Mouse (Mus musculus) embryonic facial prominence, embryonic 13.5 days (tissue): ENCODE measurements around the gene Actc1. TPM values are rescaled to one million over a fixed set of nuclear protein-coding genes. Genes with fewer than 3 reads are reported as not detected.

ENCODE experiments used
- ATAC-seq: fragments of 200-750 bp; cut with Nextera tagmentation; 2 replicates; pipeline ENCODE4 v1.8.0; 2017; ENCODE audit warnings: low read depth; ENCODE audit not compliant: insufficient number of reproducible peaks, insufficient read depth, low FRiP score, low TSS enrichment
- H3K27ac ChIP-seq: fragments of 300-500 bp; sonication (generic); 2 replicates; pipeline ENCODE4 v1.5.1; 2015; ENCODE audit warnings: moderate library complexity, mild to moderate bottlenecking, inconsistent platforms
- H3K27me3 ChIP-seq: fragments of 300-500 bp; sonication (generic); 2 replicates; pipeline ENCODE4 v1.6.1; 2015; ENCODE audit warnings: mild to moderate bottlenecking, inconsistent platforms
- H3K36me3 ChIP-seq: fragments of 300-500 bp; sonication (generic); 2 replicates; pipeline ENCODE4 v1.6.1; 2015; ENCODE audit warnings: mild to moderate bottlenecking, inconsistent platforms
- H3K4me1 ChIP-seq: fragments of 300-500 bp; sonication (generic); 2 replicates; pipeline ENCODE4 v1.6.1; 2015; ENCODE audit warnings: inconsistent platforms
- H3K4me2 ChIP-seq: fragments of 300-500 bp; sonication (generic); 2 replicates; pipeline ENCODE4 v1.6.1; 2015; ENCODE audit warnings: moderate library complexity, mild to moderate bottlenecking, inconsistent platforms
- H3K4me3 ChIP-seq: fragments of 300-500 bp; sonication (generic); 2 replicates; pipeline ENCODE4 v1.5.1; 2015; ENCODE audit warnings: mild to moderate bottlenecking, inconsistent platforms
- H3K9ac ChIP-seq: fragments of 300-500 bp; sonication (generic); 2 replicates; pipeline ENCODE4 v1.6.1; 2015; ENCODE audit warnings: mild to moderate bottlenecking, inconsistent platforms
- H3K9me3 ChIP-seq: fragments of 300-500 bp; sonication (generic); 2 replicates; pipeline ENCODE4 v1.6.1; 2016; ENCODE audit warnings: inconsistent platforms
- WGBS: fragments of 180-500 bp; shearing (Covaris S2); methylation state at CpG from one replicate; pipeline ENCODE4 v1.1.7; 2015; ENCODE audit warnings: mixed read lengths; 5-methylcytosine and 5-hydroxymethylcytosine counted together
- polyA plus RNA-seq: library from polyadenylated mRNA; unstranded; fragments of >200 nt; fragmentation: Nextera tagmentation; extraction: Ambion mirVana; gene quantifications from 2 replicates; pipeline ENCODE4 v1.2.1, GENCODE M21; 2015

Gene Actc1
- polyA plus RNA-seq, 1 experiment from 2014 or later: 115 TPM

DNA sequence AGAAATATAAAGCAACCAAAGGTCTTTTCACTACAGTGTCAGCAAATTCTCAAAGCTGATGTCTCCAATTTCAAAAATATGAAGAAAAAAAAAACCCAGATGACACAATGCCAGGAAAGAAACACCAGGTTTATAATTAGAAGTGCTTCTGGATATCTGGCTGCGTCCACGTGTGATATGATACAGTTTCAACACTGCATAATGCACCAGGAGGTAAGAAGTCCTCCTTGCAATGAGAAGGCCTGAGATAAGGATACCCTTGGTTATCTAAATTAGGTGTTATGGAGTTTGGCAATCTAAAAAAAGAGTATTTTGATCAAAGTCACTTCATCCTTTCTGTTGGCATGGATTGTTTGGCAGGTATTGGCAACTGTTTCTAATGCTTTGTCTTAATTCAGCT, 18.5 kb upstream of the Actc1 start:
- no peaks in the 10 kb centered on the region for H3K27me3 ChIP-seq
- no peaks in the 10 kb centered on the region for H3K4me1 ChIP-seq
- H3K4me3 ChIP-seq: no peak overlapping the region
- WGBS: 77% methylated on average over 2 of the region's 2 CpGs
- no peaks in the 10 kb centered on the region for H3K36me3 ChIP-seq
- no peaks in the 10 kb centered on the region for H3K9me3 ChIP-seq
- no peak overlapping the region for H3K4me2 ChIP-seq
- H3K27ac ChIP-seq: no peak overlapping the region
- H3K9ac ChIP-seq: no peak overlapping the region
- ATAC-seq: no peak

GRCm38 (mm10) chr2:114066226-114066625, 12.9 kb upstream of the Actc1 start:
- Histone ChIP-seq H3K27me3 (no peaks in the 10 kb centered on the region), H3K4me2 (no peak overlapping the region), H3K4me1 (no peaks in the 10 kb centered on the region), H3K27ac (no peak overlapping the region), H3K9me3 (no peaks in the 10 kb centered on the region), H3K9ac (no peak overlapping the region), H3K36me3 (no peaks in the 10 kb centered on the region), H3K4me3 (no peak overlapping the region)
- WGBS: 68% methylated on average over 3 of the region's 3 CpGs
- no peak for ATAC-seq

GRCm38 (mm10) chr2:114064004-114064403, 10.7 kb upstream of the Actc1 start:
- H3K36me3 ChIP-seq: no peaks in the 10 kb centered on the region
- H3K9me3 ChIP-seq: no peaks in the 10 kb centered on the region
- no peak overlapping the region for H3K4me2 ChIP-seq
- H3K27ac ChIP-seq: no peak overlapping the region
- H3K9ac ChIP-seq: no peak overlapping the region
- WGBS: 71% methylated on average over 2 of the region's 2 CpGs
- H3K4me3 ChIP-seq: no peak overlapping the region
- ATAC-seq: no peak
- H3K4me1 ChIP-seq: no peaks in the 10 kb centered on the region
- H3K27me3 ChIP-seq: no peaks in the 10 kb centered on the region

GRCm38 (mm10) chr2:114060071-114060591, 6.8 kb upstream of the Actc1 start:
- no peak overlapping the region for H3K27ac ChIP-seq
- ATAC-seq: no peak
- H3K4me3 ChIP-seq: no peak overlapping the region
- 47% methylated on average over 6 of the region's 6 CpGs for WGBS
- no peaks in the 10 kb centered on the region for H3K9me3 ChIP-seq
- H3K9ac ChIP-seq: no peak overlapping the region
- no peak overlapping the region for H3K4me2 ChIP-seq
- H3K27me3 ChIP-seq: 0 out of 2 replicates have a peak, but pooled peaks cover 3% of the 10 kb centered on the region
- no peaks in the 10 kb centered on the region for H3K36me3 ChIP-seq
- H3K4me1 ChIP-seq: peaks cover 7% of the 10 kb centered on the region

DNA sequence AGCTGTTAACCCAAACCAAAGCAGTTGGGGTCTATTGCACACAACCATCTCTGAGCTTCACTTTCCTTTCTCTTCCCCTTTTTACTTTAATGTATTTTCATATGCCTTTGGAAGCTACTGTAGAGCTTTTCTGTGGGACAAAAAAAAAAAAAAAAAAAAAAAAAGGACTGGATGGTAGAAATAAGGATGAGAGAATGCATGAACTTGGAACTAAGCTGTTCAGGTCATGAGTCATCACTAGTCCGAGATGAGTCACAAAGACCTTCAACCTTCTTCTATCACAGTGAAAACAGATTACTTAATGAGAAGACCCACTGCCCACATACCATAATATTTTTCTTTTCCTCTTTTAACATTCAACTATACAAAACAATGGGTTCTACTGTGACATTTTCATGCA, 6.3 kb upstream of the Actc1 start:
- H3K4me3 ChIP-seq: no peak overlapping the region
- no peak overlapping the region for H3K9ac ChIP-seq
- no peaks in the 10 kb centered on the region for H3K36me3 ChIP-seq
- no peak overlapping the region for H3K27ac ChIP-seq
- no peak overlapping the region for H3K4me2 ChIP-seq
- H3K9me3 ChIP-seq: no peaks in the 10 kb centered on the region
- ATAC-seq: no peak
- H3K27me3 ChIP-seq: 0 out of 2 replicates have a peak, but pooled peaks cover 3% of the 10 kb centered on the region
- WGBS: 81% methylated on average over 1 of the region's 1 CpGs
- peaks cover 7% of the 10 kb centered on the region for H3K4me1 ChIP-seq

GRCm38 (mm10) chr2:114058226-114058796, 5.0 kb upstream of the Actc1 start:
- Histone ChIP-seq H3K27ac (no peak overlapping the region), H3K4me2 (no peak overlapping the region), H3K4me1 (peaks cover 7% of the 10 kb centered on the region), H3K27me3 (0 out of 2 replicates have a peak, but pooled peaks cover 3% of the 10 kb centered on the region), H3K9me3 (no peaks in the 10 kb centered on the region), H3K9ac (no peak overlapping the region), H3K4me3 (no peak overlapping the region), H3K36me3 (no peaks in the 10 kb centered on the region)
- 85% methylated on average over 10 of the region's 10 CpGs for WGBS
- no peak for ATAC-seq

DNA sequence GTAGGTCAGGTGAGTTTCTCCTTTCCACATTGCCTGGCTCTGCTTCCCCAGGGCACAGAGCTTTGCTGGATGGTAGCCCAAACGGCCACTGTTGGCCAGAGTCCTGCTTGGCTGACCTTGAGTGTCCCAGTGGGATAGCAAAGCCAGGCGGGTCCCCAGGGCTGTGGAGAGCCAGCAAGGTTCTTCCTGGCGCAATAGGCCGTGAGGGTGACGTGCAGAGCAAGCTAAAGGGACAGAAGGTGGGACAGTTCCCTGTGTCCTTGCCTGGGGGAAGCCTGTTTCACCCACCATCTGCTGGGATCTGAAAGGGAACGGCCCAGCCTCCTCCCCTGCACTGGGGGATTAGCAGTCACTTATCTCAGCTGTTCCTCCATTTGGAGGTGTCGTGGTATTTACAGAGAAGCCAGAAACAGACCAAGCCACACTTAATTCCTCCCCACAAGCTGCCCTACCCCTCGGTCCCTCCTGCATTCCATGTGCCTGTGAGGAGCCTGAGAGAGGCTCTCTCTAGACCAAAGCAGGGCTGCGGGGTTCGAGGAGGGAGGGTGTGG, 4.0 kb upstream of the Actc1 start:
- ATAC-seq: no peak; the same call in 1 of the 2 replicates
- no peaks in the 10 kb centered on the region for H3K36me3 ChIP-seq
- H3K27me3 ChIP-seq: 0 out of 2 replicates have a peak, but pooled peaks cover 3% of the 10 kb centered on the region
- H3K4me3 ChIP-seq: no peak overlapping the region
- WGBS: 25% methylated on average over 10 of the region's 10 CpGs
- H3K4me1 ChIP-seq: peaks cover 7% of the 10 kb centered on the region
- no peak overlapping the region for H3K4me2 ChIP-seq
- no peaks in the 10 kb centered on the region for H3K9me3 ChIP-seq
- H3K9ac ChIP-seq: no peak overlapping the region
- no peak overlapping the region for H3K27ac ChIP-seq

DNA sequence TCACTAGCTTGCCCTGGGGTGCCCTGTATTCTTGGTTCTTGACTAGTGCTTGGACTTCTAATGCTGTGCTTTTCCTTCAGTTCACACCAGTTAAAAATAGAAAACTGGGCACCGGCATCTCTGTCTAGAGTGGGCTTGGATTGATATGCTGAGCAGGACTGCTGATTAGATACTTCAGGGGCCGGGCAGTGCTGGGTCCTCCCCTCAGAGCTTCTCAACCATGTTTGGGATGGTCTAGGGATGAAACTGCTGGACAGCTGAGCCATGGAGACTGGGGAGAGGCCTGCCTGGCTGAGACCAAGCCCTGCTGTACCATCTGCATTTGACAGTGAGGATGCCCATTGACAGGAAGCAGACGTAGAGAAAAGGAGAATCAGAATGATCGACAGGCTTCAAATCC, 781 bp upstream of the Actc1 start:
- Histone ChIP-seq H3K27me3 (0 out of 2 replicates have a peak, but pooled peaks cover 3% of the 10 kb centered on the region), H3K9me3 (no peaks in the 10 kb centered on the region), H3K27ac (no peak overlapping the region), H3K4me2 (no peak overlapping the region), H3K9ac (no peak overlapping the region), H3K4me3 (no peak overlapping the region), H3K4me1 (peaks cover 7% of the 10 kb centered on the region), H3K36me3 (no peaks in the 10 kb centered on the region)
- 86% methylated on average over 4 of the region's 4 CpGs for WGBS
- no peak for ATAC-seq

- no peak overlapping the region for H3K27ac ChIP-seq
- no peak overlapping the region for H3K4me2 ChIP-seq
- no peaks in the 10 kb centered on the region for H3K27me3 ChIP-seq
- H3K4me3 ChIP-seq: no peak overlapping the region
- ATAC-seq: no peak
- peaks cover 8% of the 10 kb centered on the region for H3K4me1 ChIP-seq
- WGBS: 93% methylated on average over 14 of the region's 14 CpGs
- H3K36me3 ChIP-seq: no peaks in the 10 kb centered on the region
- no peak overlapping the region for H3K9ac ChIP-seq
- H3K9me3 ChIP-seq: no peaks in the 10 kb centered on the region
Observed at GRCm38 (mm10) chr2:114051871-114052241, 1.5 kb downstream of the Actc1 start.

- no peak overlapping the region for H3K4me3 ChIP-seq
- no peaks in the 10 kb centered on the region for H3K9me3 ChIP-seq
- no peak overlapping the region for H3K27ac ChIP-seq
- 90% methylated on average over 7 of the region's 7 CpGs for WGBS
- no peak overlapping the region for H3K4me2 ChIP-seq
- no peaks in the 10 kb centered on the region for H3K27me3 ChIP-seq
- peaks cover 8% of the 10 kb centered on the region for H3K4me1 ChIP-seq
- ATAC-seq: no peak
- no peak overlapping the region for H3K9ac ChIP-seq
- H3K36me3 ChIP-seq: no peaks in the 10 kb centered on the region
Observed at GRCm38 (mm10) chr2:114051111-114051870, 2.1 kb downstream of the Actc1 start.

GRCm38 (mm10) chr2:114050150-114050549, 3.2 kb downstream of the Actc1 start:
- no peak overlapping the region for H3K4me3 ChIP-seq

GRCm38 (mm10) chr2:114049372-114049771, 4.0 kb downstream of the Actc1 start:
- Histone ChIP-seq H3K9me3 (no peaks in the 10 kb centered on the region), H3K4me2 (no peak overlapping the region), H3K4me1 (peaks cover 8% of the 10 kb centered on the region), H3K27me3 (no peaks in the 10 kb centered on the region), H3K4me3 (no peak overlapping the region), H3K27ac (no peak overlapping the region), H3K36me3 (no peaks in the 10 kb centered on the region), H3K9ac (no peak overlapping the region)
- WGBS: 94% methylated on average over 7 of the region's 7 CpGs
- no peak for ATAC-seq

More at GRCm38 (mm10) chr2:114050150-114050549, 3.2 kb downstream of the Actc1 start:
- ATAC-seq: no peak
- WGBS: 92% methylated on average over 7 of the region's 7 CpGs
- Histone ChIP-seq H3K4me1 (peaks cover 8% of the 10 kb centered on the region), H3K9ac (no peak overlapping the region), H3K27ac (no peak overlapping the region), H3K9me3 (no peaks in the 10 kb centered on the region), H3K27me3 (no peaks in the 10 kb centered on the region), H3K4me2 (no peak overlapping the region), H3K36me3 (no peaks in the 10 kb centered on the region)
